Mouse (Mus musculus) adrenal gland, postnatal 10 days (tissue): Measurements from ENCODE around the gene Kmo. TPM values are rescaled to one million over a fixed set of nuclear protein-coding genes. Genes with fewer than 3 reads are reported as not detected.
A peak's percentile ranks its signal among the peaks of the same experiment; 100 is the strongest.

Experiments used
- DNase-seq: peaks from one replicate; pipeline ENCODE4 v3.0.0; 2021; ENCODE audit warnings: mixed read lengths
- long read RNA-seq, 2 experiments: library from polyadenylated mRNA; stranded (forward); transcript quantifications; one replicate each; pipeline ENCODE4 v2.0.0; 2021
- total RNA-seq, 2 experiments: library from RNA; stranded (reverse); gene quantifications; 2 replicates each; pipeline ENCODE4 v1.2.3; 2021

Kmo gene
- total RNA-seq, result 10 to 100 TPM in 1 of 2 experiments, 1 to 10 TPM in 1; 5.9 to 12.2 TPM
- long read RNA-seq, experiment 1, transcript Kmo-201 (15 exons, 2,695 nt), result major isoform, 8 of 11 reads
- long read RNA-seq, experiment 1, partial matches to known transcripts, result 2 of 11 reads
- long read RNA-seq, experiment 1, other reads (novel, unspliced or antisense), result 1 of 11 reads
- long read RNA-seq, experiment 2, partial matches to known transcripts, result 0 of 3 reads
- long read RNA-seq, experiment 2, other reads (novel, unspliced or antisense), result 2 of 3 reads

DNA sequence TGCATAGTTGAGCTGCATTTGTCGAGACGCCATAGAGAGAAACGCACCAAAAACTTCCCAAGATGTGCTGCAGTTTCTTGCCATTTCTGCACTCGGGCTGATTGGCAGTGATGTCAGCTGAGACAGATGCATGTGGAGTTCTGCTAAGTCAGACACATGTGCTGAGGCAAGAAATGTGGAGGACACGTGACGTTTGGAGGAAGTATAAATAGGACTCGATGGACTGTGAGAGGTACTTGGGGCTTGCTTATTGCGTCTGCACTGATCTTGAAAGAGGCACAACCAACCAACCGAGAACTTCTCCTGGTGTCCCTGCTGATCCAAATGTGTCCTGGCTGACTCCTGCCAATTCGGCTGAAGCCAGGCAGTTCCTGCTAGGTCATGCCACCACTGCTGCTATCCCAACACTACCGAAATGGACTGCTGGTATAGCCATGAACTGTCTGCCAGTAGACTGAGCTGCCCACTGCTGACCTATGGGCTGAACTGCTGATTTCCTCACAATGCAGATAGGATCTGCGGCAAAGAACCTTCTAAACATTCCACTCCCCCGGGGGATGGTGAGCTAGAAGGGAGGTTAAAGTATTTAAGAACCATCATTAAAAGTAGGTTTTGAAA lies at the start of gene Kmo:
Kmo (plus strand) TSS at position 568 of the 618 bp plus-strand sequence.
- no peak for DNase-seq

DNA sequence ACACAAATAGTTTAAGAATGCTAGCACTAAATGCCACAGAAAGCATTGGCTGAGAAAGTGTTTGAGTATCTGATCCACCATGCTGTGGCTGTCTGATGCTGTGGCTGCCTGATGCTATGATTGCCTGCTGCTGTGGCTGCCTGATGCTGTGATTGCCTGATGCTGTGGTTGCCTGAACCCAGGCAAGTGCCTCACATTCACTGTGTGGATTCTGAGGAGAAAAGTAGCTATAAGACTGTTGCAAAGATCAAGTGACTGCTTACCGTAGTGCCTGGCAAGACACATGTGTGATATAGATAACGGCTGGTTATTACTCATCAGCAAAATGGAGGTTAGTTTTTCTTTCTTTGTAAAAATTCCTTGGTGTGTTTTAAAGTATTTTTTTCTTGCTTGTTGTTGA lies 46.1 kb upstream of the Kmo start:
- DNase-seq, result no peak

DNA sequence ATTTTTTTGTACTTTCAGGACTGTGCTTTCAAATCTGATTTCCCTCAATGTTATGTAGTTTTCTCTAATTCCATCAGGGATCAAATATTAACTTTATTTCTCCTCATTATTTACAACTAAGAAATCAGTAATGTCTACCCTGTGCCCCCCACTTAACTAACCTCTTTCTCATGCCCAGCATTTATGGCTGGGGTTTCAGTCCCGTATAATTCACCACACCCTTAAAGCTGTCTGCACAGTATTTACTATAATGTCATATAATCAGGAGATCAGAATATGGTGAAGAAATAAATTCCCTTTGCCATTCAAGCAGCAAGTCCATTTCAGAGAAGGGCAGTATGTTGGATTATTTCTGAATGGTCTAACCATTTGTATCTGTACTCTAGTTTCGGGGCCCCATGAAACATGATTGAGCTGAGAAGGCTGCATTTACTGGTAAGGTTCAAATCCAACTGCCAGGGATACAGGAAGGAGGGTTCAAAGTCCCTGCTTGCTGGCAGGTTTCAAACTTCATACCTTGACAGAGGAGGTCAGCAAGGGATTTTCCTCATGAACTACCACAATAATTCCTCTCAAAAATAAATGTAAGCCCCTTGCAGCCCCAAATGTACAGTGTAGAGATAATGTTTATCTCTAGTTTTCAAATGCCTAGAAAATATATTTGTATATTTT lies 41.6 kb upstream of the Kmo start:
- no peak for DNase-seq

DNA sequence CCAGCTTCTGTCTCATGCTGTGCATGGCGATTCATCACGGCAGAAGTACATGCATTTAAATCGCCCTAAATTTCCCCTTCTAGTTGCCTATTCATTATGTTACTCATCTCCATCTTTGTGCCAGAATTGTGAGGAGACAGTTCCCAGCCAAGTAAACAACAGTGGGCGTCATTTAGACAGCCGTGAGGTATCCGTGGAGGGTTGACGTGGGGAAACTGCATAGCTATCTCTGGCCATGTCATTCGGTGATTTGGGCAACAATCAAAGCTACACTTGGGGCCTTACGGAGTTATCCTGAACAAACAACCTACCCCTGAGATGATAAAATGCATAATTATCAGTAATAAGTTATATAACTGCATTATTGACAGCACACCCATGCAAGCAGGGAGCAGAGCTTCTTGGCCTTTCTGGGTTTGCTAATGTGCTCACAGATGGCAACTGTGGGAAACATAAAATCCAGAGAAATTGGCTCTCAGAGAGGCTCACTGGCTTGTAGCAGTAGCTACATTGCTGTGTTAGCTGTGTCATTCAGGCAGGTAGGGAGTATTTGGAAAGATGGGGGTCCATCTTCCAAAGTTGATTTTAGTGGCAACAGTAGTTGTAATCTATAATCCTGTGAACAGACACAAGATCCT lies 40.5 kb upstream of the Kmo start:
- DNase-seq, result no peak

DNA sequence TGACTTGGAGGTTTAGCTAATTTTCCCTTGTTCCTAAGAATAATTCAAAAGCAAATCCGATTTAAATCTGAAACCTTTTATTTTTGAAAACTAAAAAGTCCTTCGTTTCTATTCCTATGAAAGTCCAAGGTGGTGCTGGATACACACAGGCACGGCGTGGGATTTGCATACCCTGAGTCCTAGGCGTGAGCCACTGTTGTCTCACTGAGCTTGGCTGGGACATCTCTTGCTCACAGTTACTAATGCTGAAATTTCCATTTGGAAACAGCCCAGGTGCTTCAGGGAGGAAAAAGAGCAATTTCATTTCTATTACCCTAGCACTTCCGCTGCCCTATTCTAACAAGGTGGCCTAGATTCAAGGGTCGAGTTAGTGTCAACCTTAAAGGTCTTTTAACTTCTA lies 39.8 kb upstream of the Kmo start:
- no peak for DNase-seq

DNA sequence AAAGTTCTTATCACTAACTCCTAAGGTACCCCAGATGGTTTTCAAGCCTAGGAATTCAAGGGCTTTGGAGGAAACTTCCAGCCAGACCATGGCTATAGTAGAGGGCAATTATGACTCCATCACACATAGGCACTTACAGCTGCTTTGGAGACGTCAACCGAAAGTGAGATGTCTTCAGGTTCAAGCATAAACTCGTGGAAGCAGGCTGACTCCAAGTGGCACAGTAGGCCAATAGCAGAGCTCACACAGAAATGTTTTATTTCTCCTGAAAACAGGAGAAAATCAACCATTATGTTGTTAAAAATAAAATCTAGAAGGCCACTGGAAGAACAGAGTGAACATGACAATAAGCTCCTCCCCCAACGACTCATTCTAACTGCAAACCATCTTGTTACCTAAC lies 37.4 kb upstream of the Kmo start:
- DNase-seq, result no peak

DNA sequence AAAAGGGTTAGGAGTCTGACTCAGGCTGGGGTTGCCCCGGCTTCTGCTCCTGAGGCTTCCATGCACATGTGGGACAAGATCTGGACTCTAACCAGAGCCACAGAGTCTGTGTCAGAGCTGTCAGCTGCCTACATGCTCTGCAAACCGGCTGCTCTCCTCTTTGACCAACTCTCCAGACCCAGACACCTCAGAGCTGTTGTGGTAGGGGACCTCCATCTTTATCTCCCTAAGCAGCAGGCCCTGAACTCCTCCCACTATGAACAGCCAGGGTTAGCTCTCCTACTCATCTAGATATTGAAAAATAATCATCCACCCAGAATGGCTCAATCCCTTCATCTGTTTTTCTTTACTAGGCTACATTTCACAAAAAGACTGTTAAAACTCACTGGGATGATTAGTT lies 34.9 kb upstream of the Kmo start:
- DNase-seq, result no peak

DNA sequence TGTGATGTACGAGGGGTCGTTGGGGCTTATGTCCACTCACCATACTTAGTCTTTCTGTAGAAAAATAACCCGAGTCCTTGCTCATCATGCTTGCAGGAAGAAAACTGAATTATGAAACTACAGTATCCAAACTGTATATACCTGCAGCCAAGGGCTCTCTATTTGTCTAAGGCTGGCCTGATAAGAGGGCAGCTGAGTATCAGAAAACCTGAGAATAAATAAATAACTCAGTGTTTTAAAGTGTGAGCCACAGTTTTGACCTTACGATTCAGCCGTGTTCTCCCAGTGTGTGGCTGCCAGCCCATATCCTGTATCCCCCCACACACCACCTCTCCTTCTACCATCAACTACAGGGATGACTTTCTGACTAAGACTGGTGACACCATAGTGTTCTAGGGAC lies 33.5 kb upstream of the Kmo start:
- no peak for DNase-seq

DNA sequence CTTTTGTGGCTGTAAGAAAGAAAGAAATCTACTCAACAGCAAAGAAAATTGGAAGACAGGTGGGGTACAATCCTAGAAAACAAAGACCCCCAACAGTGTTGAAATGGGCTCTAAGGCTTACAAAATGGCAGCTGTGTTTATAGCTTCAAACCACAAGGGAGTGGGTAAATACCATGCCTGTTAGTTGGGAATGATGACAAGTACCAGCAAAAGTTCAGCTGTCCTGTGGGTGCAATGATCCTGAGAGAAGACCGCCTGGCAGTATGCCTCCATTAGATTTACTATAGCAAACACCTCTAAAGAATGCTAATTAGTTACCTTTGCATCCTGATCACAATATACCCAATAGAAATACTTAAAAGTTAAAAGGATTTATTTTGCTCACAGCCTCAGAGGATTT lies 27.3 kb upstream of the Kmo start:
- no peak for DNase-seq

DNA sequence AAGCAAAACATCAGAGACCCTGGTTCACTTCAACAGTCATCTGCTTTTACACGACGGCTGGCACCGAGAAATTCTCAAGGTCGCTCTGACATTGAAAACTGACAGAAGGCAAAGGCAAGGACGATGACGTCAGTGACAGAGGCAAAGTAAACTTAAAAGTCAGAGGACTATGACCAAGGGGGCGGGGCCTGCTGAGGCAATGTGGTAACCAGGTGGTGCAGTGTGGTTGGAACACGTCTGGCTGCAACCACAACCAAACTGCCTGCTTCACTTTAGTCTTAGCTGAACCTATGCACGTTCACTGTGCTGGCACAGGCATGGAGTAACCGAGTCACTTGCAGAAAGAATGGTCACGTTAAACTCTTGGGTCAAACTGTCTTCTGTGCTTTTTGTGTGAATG lies 17.9 kb upstream of the Kmo start:
- peak; percentile 36 for DNase-seq

DNA sequence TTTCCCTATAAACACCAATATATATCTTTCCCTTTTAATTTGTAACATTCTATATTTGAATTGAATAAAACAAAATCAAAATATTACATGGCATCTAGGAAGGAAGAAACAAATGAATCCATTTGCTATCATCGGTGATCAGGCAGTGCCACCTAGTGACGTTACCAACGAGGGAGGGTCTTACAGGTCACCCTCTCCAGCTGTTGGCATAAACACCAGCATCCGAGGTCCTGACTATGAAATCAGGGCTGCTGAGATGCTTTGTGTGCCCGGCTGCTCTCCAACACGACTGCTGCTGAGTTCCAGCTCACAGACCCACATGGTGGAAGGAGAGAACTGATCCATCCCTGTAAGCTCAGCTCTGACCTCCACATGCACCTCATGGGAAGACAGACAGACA lies 16.8 kb upstream of the Kmo start:
- DNase-seq, result peak; percentile 13

DNA sequence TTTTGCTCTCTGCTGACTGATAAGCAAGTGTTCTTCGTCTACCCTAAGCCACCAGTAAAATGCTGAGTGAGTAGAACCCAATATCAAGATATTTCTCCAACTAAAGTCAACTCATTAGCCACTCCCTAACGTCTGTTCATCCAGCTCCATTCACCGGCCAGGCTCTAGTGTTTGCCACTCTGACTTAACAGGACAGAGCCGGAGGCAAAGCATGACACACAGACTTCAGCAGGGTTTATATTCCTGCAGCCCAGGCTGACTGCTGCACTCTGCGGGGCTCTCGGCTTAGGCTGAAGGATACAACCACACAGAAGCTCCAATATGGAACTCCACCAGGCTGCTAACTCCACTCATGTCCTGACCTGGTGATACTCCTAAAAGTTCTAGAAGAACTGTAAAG lies 12.9 kb upstream of the Kmo start:
- DNase-seq, result no peak

DNA sequence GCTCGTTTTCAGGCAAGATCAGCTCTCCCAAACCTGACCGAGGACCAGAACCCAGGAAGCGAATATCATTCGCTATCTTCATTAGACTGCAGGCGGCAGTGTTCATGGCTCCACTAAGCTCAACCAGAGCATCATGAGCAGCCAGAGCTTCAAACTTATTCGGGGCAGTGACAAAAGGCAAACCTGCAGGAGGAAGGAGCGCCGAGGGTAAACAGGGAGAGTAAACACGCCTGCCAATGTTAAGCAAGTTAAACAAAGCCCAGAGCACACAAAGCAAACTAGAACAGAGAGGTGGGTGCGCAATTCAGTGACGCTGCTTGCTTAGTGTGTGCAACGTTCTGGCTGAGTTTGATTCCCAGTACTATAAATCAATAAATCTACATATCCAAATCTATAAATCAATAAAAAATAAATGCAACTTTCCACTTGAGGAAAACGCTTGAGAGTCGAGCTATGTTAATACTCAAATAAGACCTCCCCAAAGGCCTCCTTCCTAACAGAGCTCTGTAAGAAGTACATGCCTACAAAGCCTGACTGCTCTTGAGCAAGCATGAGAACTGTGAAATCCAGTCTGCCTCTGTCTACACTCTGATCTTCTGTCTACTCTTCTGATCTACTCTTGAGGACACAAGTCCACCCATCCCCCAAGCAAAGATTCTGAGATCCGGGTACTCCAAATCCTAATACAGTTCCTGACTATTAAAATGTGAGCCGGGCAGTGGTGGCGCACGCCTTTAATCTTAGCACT lies 12.2 kb upstream of the Kmo start:
- no peak for DNase-seq

DNA sequence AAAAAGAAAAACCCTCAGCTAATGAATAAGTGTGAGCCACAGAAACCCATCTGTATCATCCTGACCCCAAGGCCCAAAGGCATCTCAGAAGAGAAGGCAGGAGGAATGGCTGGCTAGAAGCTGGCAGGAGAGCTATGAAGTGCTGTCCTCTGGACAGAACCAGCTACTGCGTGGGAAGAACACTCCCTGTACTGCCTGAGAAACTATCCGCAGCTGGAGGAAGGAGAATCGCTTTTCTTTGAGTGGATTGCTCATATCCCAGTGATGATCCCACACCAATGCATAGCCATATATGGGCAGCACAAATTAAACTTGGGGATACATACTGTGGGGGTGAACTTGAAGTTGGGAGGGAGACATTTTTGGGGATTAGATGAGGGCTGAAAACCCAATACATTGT lies 11.5 kb upstream of the Kmo start:
- DNase-seq, result no peak

DNA sequence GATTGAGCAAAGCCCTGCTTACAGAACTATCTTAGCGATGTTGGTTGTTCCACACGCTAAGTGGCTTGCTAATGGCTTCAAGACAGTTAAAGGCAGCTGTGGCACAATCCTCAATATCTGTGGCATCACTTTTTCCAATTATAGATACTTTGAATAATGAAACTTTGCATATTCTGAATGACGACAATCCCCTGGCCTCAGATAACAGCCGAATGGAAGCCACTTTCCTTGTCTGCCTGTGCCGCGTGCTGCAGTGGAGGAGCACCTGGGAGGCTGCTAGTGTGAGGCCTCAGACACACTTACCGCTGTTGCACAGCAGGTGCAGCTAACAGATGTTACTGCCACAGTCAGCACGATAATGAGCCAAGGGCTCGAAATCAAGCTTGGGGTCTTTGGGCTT lies 5.2 kb upstream of the Kmo start:
- DNase-seq, result no peak

DNA sequence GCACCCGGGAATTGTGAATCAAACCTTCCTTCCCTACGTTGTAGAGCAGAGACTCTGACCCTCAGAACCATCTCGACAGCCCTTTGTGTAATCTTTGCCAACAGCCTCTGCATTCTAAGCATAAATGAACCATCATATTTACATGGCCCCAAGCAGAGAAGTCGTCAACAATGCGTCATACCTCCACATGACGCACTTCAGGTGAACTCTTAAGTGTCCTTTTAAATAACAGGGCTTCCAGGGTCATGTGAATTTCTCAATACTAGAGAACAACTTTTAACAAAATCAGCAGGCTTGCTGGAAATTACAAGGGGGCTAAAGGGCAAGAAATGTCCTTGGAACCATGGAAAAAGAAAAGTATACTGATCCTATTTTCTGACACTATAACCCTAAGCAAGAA lies 3.5 kb downstream of the Kmo start:
- DNase-seq, result no peak

DNA sequence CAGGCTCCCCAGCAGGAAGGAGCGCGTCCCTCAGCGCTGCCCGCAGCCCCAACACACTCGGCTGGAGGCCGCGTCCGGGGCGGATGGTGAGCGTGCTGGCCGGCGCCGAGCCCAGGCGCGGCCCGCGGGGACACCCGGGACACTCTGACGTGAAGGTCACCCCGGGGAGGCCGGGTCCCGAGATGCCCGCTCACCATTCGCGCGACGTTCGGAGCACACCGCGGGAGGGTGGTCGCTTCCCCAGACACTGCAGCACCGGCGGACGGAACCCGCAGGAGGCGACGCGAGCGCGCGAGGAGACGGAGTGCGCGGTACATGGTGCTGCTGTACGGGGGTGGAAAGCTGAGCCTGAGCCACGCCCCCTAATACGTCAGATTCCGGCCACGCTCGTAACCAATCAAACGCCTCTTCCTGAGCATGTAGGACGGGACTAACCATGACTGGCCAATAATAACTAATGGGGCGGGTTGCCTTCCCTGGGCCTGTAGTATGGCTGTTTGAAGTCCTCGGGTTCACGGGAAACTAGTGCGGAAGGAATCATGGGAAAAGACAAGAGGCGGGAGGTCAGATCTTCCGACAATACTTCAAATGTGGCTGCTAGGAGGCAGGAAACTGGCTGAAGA lies 5.2 kb downstream of the Kmo start, which contains the start of gene Fh1:
Fh1 (minus strand) TSS at position 379 of the 623 bp plus-strand sequence.
- peak; percentile 96 for DNase-seq

DNA sequence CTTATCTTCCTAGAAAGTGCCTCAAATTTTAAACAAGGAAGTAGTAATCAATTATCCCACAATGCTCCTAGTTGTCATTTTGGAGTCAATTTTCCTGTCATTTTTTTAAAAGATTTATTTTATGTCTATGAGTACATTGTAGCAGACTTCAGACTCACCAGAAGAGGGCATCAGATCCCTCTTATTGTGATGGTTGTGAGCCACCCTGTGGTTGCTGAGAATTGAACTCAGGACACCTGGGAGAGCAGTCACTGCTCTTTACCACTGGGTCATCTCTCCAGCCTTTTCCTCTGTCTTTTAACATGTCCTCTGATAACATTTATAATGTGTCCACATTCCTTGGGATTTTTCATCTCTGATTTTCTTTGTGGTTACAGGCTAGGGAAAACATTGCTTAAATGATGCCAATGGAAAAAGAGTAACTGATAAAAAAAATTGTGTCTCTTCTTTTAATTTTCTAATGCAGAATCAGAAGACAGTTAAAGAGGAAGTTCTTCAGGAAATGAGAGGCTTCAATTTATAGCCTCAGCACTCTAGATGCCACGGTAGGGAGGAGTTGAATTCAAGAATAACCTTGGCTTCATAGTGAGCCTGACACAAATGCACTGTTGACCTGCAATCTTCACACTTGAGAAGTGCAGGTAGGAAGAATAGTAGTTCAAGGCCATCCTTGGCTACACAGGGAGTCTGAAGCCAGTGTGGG lies 6.0 kb downstream of the Kmo start:
- no peak for DNase-seq

DNA sequence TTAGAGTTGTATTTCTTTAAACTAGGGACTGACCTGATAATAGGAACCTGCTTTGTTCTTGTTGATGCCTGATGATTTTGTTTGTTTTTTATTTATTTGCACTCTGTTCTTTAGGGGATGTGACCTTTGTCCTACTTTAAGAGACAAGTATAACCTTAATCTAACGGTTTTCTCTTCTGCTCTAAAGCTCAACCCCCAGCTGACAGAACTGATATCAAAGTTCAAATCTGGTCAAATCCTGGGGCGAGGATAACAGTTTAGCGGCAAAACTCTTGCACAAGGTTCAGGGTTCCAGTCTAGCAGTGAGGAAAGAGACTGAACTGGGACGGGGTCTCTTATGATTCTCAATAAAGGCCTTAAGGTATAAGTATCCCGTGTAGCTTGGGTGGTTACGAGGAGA lies 9.1 kb downstream of the Kmo start:
- DNase-seq, result no peak

DNA sequence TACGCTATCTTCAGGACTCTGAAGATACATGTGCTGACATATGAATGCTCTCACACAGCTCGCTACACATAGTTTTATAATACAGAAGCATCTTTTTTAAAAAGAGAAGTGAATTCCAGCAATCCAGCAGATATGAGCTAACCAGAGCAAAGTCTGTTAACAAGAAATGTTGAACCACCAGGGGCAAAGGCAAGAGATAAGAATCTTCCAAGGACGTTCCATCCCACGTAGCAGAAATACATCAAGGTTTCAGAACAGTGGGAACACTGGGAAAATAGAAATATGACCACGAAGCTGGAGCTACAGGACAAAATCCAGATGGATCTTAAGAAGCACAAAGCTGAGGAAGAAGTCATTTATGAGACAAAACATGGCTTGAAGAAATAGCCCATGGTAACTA lies 10.2 kb downstream of the Kmo start:
- DNase-seq, result no peak

DNA sequence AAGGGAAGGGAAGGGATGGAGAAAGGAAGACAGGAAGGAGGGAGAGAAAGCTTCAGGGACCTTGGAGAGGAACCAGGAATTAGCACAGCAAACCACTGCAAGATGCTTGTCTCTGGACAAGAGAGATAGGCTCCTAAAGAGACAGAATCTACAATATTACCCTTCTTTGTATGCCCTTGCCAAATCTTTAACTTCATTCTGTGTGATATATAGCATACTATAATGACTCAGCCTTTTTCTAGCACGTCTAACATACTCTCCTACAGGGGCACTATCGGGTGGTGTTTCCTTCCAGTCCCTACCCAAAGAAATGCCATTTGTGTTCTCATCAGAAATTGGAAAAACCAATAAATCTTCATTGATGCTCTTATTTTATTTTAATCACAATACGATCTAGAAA lies 10.9 kb downstream of the Kmo start:
- DNase-seq, result no peak
